Mouse (Mus musculus) liver, embryonic 14.5 days (tissue): ENCODE results near the gene Spock1. TPM values are rescaled to one million over a fixed set of nuclear protein-coding genes. Genes with fewer than 3 reads are reported as not detected.

Experiments
- ATAC-seq: fragments of 200-750 bp; cut with Nextera tagmentation; 2 replicates; pipeline ENCODE4 v1.8.0; 2017; ENCODE audit warnings: moderate number of reproducible peaks, mild to moderate bottlenecking, moderate library complexity; ENCODE audit not compliant: insufficient read depth
- DNase-seq, 3 experiments: peaks; one replicate each; pipeline ENCODE4 v3.0.0-alpha.2; 2012 to 2013; ENCODE audit warnings: low read depth in 3 of 3, low spot score in 3 of 3
- H3K27ac ChIP-seq: fragments of 300-500 bp; sonication (generic); 2 replicates; pipeline ENCODE4 v1.5.1; 2014; ENCODE audit warnings: moderate library complexity, mild to moderate bottlenecking, control low read depth, inconsistent platforms
- H3K27me3 ChIP-seq: fragments of 300-500 bp; sonication (generic); 2 replicates; pipeline ENCODE4 v1.6.1; 2014; ENCODE audit warnings: mild to moderate bottlenecking, low read length, moderate library complexity; ENCODE audit not compliant: control insufficient read depth, insufficient read depth
- H3K36me3 ChIP-seq: fragments of 300-500 bp; sonication (generic); replicated peaks from 2 replicates; pipeline ENCODE4 v1.6.1; 2014; ENCODE audit warnings: low read depth; ENCODE audit not compliant: control insufficient read depth, insufficient read depth
- H3K4me1 ChIP-seq, 2 experiments: fragments of 200-500 bp in 1 of 2; fragments of 300-500 bp in 1 of 2; sonication (generic) in 1 of 2; replicated peaks; 2 replicates each; pipeline ENCODE4 v1.6.1; 2012 to 2014; ENCODE audit warnings: antibody characterized with exemption in 1 of 2, inconsistent platforms in 1 of 2, low read length in 1 of 2; ENCODE audit not compliant: control insufficient read depth in 2 of 2, insufficient read depth in 2 of 2
- H3K4me2 ChIP-seq: fragments of 300-500 bp; sonication (generic); 2 replicates; pipeline ENCODE4 v1.6.1; 2014; ENCODE audit warnings: low read depth, mild to moderate bottlenecking, control low read depth, moderate library complexity
- H3K4me3 ChIP-seq, 2 experiments: fragments of 200-500 bp in 1 of 2; fragments of 300-500 bp in 1 of 2; sonication (generic) in 1 of 2; 2 replicates each; pipeline ENCODE4 v1.5.1; 2012 to 2014; ENCODE audit warnings: low read depth in 2 of 2, low read length in 2 of 2, mild to moderate bottlenecking in 2 of 2, control low read depth in 1 of 2, inconsistent platforms in 1 of 2, moderate library complexity in 1 of 2; ENCODE audit not compliant: insufficient read depth in 1 of 2
- H3K9ac ChIP-seq: fragments of 300-500 bp; sonication (generic); replicated peaks from 2 replicates; pipeline ENCODE4 v1.6.1; 2014; ENCODE audit warnings: mild to moderate bottlenecking, control low read depth, moderate library complexity
- H3K9me3 ChIP-seq: fragments of 300-500 bp; sonication (generic); 2 replicates; pipeline ENCODE4 v1.6.1; 2016; ENCODE audit warnings: low read length, mixed read lengths; ENCODE audit not compliant: control insufficient read depth
- CTCF ChIP-seq: IDR thresholded peaks from 2 replicates; pipeline ENCODE4 v1.5.1; 2016; ENCODE audit warnings: antibody characterized with exemption, low read depth, control low read depth
- EP300 ChIP-seq: IDR thresholded peaks from 2 replicates; pipeline ENCODE4 v1.6.1; 2016; ENCODE audit warnings: antibody characterized with exemption, low read depth
- WGBS: fragments of 180-500 bp; shearing (Covaris S2); extraction: QIAGEN DNeasy Blood & Tissue Kit; methylation state at CpG from one replicate; pipeline ENCODE4 v1.1.7; 2014; ENCODE audit not compliant: insufficient replicate concordance; 5-methylcytosine and 5-hydroxymethylcytosine counted together
- polyA plus RNA-seq, 2 experiments: library from polyadenylated mRNA; depleted of rRNA in 1 of 2; stranded (reverse) in 1 of 2; unstranded in 1 of 2; fragments of >200 nt; fragmentation: Nextera tagmentation in 1 of 2; extraction: Ambion mirVana in 1 of 2; gene quantifications; 2 replicates each; pipeline versions ENCODE4 v1.2.1 to v1.2.3; 2012 to 2014

Gene Spock1
- polyA plus RNA-seq, 2 experiments: 0.06 TPM; not detected in 1

DNA sequence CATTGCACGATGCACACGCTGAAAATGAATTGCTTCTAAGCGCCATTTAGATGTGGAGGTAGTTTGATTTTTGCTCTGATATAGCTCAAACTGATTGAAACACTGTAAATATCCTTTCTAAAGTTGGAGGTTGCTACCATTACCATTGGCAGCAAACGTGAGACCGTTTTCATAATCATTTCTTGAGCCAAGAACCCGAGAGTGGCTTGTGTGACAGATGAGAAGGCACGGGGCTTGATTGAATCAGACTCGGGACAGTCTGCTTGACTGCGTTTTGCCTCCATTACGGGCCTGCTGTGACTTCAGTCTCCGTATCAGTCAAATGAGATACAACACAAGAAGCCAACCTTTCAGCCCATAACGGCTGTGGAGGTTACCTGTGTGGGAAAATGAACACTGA is 265.1 kb downstream of the Spock1 start:
- H3K4me3 ChIP-seq: no peak overlapping the region
- H3K4me2 ChIP-seq: no peak overlapping the region
- TF ChIP-seq EP300 (no peak), CTCF (no peak)
- 70% methylated on average over 12 of the region's 12 CpGs for WGBS
- no peak overlapping the region for H3K9ac ChIP-seq
- H3K36me3 ChIP-seq: no peaks in the 10 kb centered on the region
- H3K27me3 ChIP-seq: no peaks in the 10 kb centered on the region
- H3K4me1 ChIP-seq: peaks cover 8 to 10% of the 10 kb centered on the region in 2 experiments
- no peak overlapping the region for H3K27ac ChIP-seq
- DNase-seq: no peak
- no peak for ATAC-seq
- H3K9me3 ChIP-seq: no peaks in the 10 kb centered on the region

DNA sequence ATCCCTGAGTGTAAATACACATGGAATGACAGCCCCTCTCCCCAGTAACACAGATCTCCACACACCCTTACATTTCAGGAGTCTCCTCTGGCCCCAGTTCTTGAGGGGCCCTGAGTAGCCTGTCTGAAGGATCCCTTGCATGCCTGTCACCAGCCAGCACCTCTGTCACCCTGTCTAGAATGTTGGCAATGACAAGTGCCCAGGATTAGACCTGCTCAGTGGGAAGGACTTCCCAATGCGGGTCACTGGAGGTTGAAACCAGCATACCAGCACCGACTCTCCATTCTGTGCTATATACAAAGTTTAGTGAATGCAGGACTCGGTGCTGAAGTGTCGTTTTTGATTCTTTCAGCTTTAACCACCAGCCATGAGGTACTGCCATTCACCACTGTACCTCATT is 266.5 kb downstream of the Spock1 start:
- Histone ChIP-seq H3K4me1 (no peaks in the 10 kb centered on the region; a peak in 1 of 4 replicates), H3K27me3 (no peaks in the 10 kb centered on the region), H3K9ac (no peak overlapping the region), H3K4me2 (no peak overlapping the region), H3K4me3 (no peak overlapping the region), H3K36me3 (no peaks in the 10 kb centered on the region), H3K9me3 (no peaks in the 10 kb centered on the region), H3K27ac (no peak overlapping the region)
- no peak for ATAC-seq
- TF ChIP-seq EP300 (no peak), CTCF (no peak)
- no peak for DNase-seq
- WGBS: 56% methylated on average over 4 of the region's 4 CpGs

DNA sequence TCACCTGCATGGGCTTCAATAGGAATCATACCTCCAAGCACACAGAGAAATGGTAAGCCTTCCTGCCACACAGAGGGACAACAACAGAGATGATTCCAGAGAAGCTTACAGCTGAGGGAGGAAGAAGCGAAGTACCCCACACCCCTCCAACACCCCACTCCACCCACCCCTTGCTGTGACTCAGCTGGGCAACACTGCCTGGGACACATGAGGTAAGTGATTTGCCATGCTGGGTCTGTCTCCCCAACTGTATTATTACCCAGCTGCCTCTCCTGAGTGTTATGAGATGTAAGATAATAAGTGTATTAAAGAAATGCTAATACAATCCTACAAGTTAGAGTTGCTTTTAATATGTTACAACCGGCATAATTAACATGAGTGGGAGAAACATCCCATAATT is 267.2 kb downstream of the Spock1 start:
- no peak for DNase-seq
- no peak overlapping the region for H3K4me3 ChIP-seq

GRCm38 (mm10) chr13:57638820-57639219 is 269.3 kb downstream of the Spock1 start:
- WGBS: 67% methylated on average over 5 of the region's 5 CpGs
- Histone ChIP-seq H3K4me1 (no peaks in the 10 kb centered on the region; a peak in 1 of 4 replicates), H3K4me2 (no peak overlapping the region)

More for the DNA sequence above, 267.2 kb downstream of the Spock1 start:
- H3K36me3 ChIP-seq: no peaks in the 10 kb centered on the region
- H3K4me2 ChIP-seq: no peak overlapping the region
- no peaks in the 10 kb centered on the region for H3K9me3 ChIP-seq
- no peak overlapping the region for H3K9ac ChIP-seq
- H3K27me3 ChIP-seq: no peaks in the 10 kb centered on the region
- no peak overlapping the region for H3K27ac ChIP-seq
- ATAC-seq: 0 out of 2 replicates have a peak, but pooled peaks have one; percentile 28
- no peak for TF ChIP-seq EP300
- no peak for TF ChIP-seq CTCF
- H3K4me1 ChIP-seq: no peaks in the 10 kb centered on the region; a peak in 1 of 4 replicates
- 69% methylated on average over 2 of the region's 2 CpGs for WGBS

DNA sequence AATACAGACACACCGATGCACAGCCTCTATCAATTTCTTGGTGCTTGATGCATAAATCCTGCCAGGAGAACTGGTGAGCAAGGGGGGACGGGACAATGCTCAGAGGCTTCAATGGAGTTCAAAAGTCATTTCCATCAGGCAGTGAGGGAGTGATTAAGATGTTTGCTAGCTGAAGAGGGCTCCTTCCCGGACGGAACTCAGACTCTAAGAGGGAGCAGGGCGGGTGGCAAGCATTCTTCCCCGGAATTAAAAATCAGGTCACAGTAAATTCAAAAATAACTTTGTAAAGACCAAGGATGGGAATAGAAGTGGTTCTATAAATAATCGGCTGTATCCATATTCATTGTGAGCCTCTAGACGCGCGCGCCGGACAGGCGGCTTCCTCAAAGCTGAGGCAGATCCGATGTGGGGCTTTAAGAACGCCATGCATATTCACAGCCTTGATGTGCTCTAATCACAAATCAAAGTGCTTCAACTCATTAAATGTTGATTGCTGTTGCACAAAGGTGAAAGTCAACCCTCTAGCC is 270.5 kb downstream of the Spock1 start:
- TF ChIP-seq CTCF: no peak
- no peak for ATAC-seq
- no peak overlapping the region for H3K9ac ChIP-seq
- no peak for DNase-seq
- H3K4me1 ChIP-seq: no peaks in the 10 kb centered on the region; a peak in 1 of 4 replicates
- no peak overlapping the region for H3K4me3 ChIP-seq
- no peaks in the 10 kb centered on the region for H3K9me3 ChIP-seq
- H3K27me3 ChIP-seq: no peaks in the 10 kb centered on the region
- WGBS: 84% methylated on average over 15 of the region's 15 CpGs
- H3K4me2 ChIP-seq: no peak overlapping the region
- H3K36me3 ChIP-seq: no peaks in the 10 kb centered on the region
- H3K27ac ChIP-seq: no peak overlapping the region

More at GRCm38 (mm10) chr13:57638820-57639219, 269.3 kb downstream of the Spock1 start:
- no peak for ATAC-seq
- H3K27me3 ChIP-seq: no peaks in the 10 kb centered on the region
- no peaks in the 10 kb centered on the region for H3K36me3 ChIP-seq
- no peak overlapping the region for H3K27ac ChIP-seq
- TF ChIP-seq CTCF (no peak), EP300 (no peak)
- DNase-seq: no peak
- H3K4me3 ChIP-seq: no peak overlapping the region
- no peaks in the 10 kb centered on the region for H3K9me3 ChIP-seq
- no peak overlapping the region for H3K9ac ChIP-seq
